Mouse (Mus musculus): Measurements from ENCODE around the gene Dolpp1.

GRCm38 (mm10) chr2:30442498-30442890 is 50.4 kb downstream of the Dolpp1 start:
- no peak for TF ChIP-seq POLR2A (IDR thresholded peaks at IDR 0.05; ENCODE audit: insufficient read depth, low read depth, low read length)
- no peak for TF ChIP-seq CTCF (IDR thresholded peaks at IDR 0.05; ENCODE audit: insufficient read depth, low read depth, low read length)

Measured in olfactory bulb, adult 2 months (tissue).